Mouse (Mus musculus): Measurements from ENCODE around the gene Hic1. TPM values are rescaled to one million over a fixed set of nuclear protein-coding genes. Genes with fewer than 3 reads are reported as not detected.

The Hic1 gene
- polyA plus RNA-seq, 1 experiment, result 0.02 TPM

- H3K36me3 ChIP-seq (ENCODE audit: control insufficient read depth, insufficient read depth), result peaks cover 27% of the 10 kb centered on the region
- no peaks in the 10 kb centered on the region for H3K27me3 ChIP-seq (ENCODE audit: control insufficient read depth, insufficient read depth, insufficient read length)
- no peaks in the 10 kb centered on the region for H3K79me2 ChIP-seq (ENCODE audit: control insufficient read depth, insufficient read depth)
- no peaks in the 10 kb centered on the region for H3K79me3 ChIP-seq (ENCODE audit: low read depth)
- H3K4me3 ChIP-seq (ENCODE audit: insufficient read depth, poor library complexity, severe bottlenecking), result no peak overlapping the region
- TF ChIP-seq FOSL1 (IDR thresholded peaks at IDR 0.05; ENCODE audit: insufficient read depth, low read length, poor library complexity, severe bottlenecking) (no peak), MAX (IDR thresholded peaks at IDR 0.05) (no peak), MYOG (IDR thresholded peaks at IDR 0.05; ENCODE audit: control insufficient read depth, extremely low read depth, insufficient read length) (no peak), CTCF (IDR thresholded peaks at IDR 0.05; ENCODE audit: control insufficient read depth, insufficient read depth, insufficient read length) (no peak), MYOD1 (IDR thresholded peaks at IDR 0.05; ENCODE audit: control insufficient read depth, insufficient read length, low read depth) (no peak), CEBPB (IDR thresholded peaks at IDR 0.05; ENCODE audit: low read depth) (no peak), USF1 (IDR thresholded peaks at IDR 0.05; ENCODE audit: low read depth) (no peak)
- H3ac ChIP-seq (ENCODE audit: control insufficient read depth, insufficient read length, low read depth), result no peak overlapping the region
Observed at GRCm38 (mm10) chr11:75158432-75158831, 10.9 kb downstream of the Hic1 start.

DNA sequence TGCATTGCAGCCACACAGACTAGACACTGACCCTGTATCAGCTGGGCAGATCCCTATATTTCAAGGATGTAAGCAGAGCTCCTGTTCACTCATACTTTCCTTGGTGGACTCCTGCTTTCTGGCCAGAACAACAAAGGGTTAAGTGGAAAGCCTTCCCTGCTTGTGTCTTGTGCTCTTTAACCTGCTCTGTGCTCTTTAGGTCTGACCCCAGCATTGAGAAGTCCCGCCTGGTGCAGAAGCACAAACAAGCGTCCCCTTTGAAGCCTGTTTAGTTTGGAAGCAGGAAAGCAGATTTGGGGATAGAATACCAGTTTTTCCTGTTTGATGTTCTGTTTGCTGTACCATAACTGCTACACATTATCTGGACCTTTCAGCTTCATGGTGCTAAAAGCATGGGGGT, 11.4 kb downstream of the Hic1 start:
- TF ChIP-seq CTCF (IDR thresholded peaks at IDR 0.05; ENCODE audit: control insufficient read depth, insufficient read depth, insufficient read length), result no peak
- TF ChIP-seq MAX (IDR thresholded peaks at IDR 0.05), result no peak
- TF ChIP-seq CEBPB (IDR thresholded peaks at IDR 0.05; ENCODE audit: low read depth), result no peak
- no peak for TF ChIP-seq USF1 (IDR thresholded peaks at IDR 0.05; ENCODE audit: low read depth)
- no peak for TF ChIP-seq MYOD1 (IDR thresholded peaks at IDR 0.05; ENCODE audit: control insufficient read depth, insufficient read length, low read depth)
- TF ChIP-seq MYOG (IDR thresholded peaks at IDR 0.05; ENCODE audit: control insufficient read depth, extremely low read depth, insufficient read length), result no peak
- TF ChIP-seq FOSL1 (IDR thresholded peaks at IDR 0.05; ENCODE audit: insufficient read depth, low read length, poor library complexity, severe bottlenecking), result no peak
- Histone ChIP-seq H3K27me3 (ENCODE audit: control insufficient read depth, insufficient read depth, insufficient read length) (no peaks in the 10 kb centered on the region), H3K79me2 (ENCODE audit: control insufficient read depth, insufficient read depth) (no peaks in the 10 kb centered on the region), H3K4me3 (ENCODE audit: insufficient read depth, poor library complexity, severe bottlenecking) (no peak overlapping the region), H3K36me3 (ENCODE audit: control insufficient read depth, insufficient read depth) (peaks cover 27% of the 10 kb centered on the region), H3ac (ENCODE audit: control insufficient read depth, insufficient read length, low read depth) (no peak overlapping the region), H3K79me3 (ENCODE audit: low read depth) (no peaks in the 10 kb centered on the region)

- no peak for TF ChIP-seq CTCF (IDR thresholded peaks at IDR 0.05; ENCODE audit: control insufficient read depth, insufficient read depth, insufficient read length)
- no peak for TF ChIP-seq FOSL1 (IDR thresholded peaks at IDR 0.05; ENCODE audit: insufficient read depth, low read length, poor library complexity, severe bottlenecking)
- no peak for TF ChIP-seq USF1 (IDR thresholded peaks at IDR 0.05; ENCODE audit: low read depth)
- no peak overlapping the region for H3ac ChIP-seq (ENCODE audit: control insufficient read depth, insufficient read length, low read depth)
- no peaks in the 10 kb centered on the region for H3K27me3 ChIP-seq (ENCODE audit: control insufficient read depth, insufficient read depth, insufficient read length)
- peaks cover 27% of the 10 kb centered on the region for H3K36me3 ChIP-seq (ENCODE audit: control insufficient read depth, insufficient read depth)
- no peak overlapping the region for H3K4me3 ChIP-seq (ENCODE audit: insufficient read depth, poor library complexity, severe bottlenecking)
- H3K79me3 ChIP-seq (ENCODE audit: low read depth), result no peaks in the 10 kb centered on the region
- H3K79me2 ChIP-seq (ENCODE audit: control insufficient read depth, insufficient read depth), result peaks cover 4% of the 10 kb centered on the region
Observed at GRCm38 (mm10) chr11:75157037-75157436, 12.3 kb downstream of the Hic1 start.

- TF ChIP-seq CTCF (IDR thresholded peaks at IDR 0.05; ENCODE audit: control insufficient read depth, insufficient read depth, insufficient read length) (no peak), CEBPB (IDR thresholded peaks at IDR 0.05; ENCODE audit: low read depth) (no peak), USF1 (IDR thresholded peaks at IDR 0.05; ENCODE audit: low read depth) (no peak), MYOD1 (IDR thresholded peaks at IDR 0.05; ENCODE audit: control insufficient read depth, insufficient read length, low read depth) (no peak), MAX (IDR thresholded peaks at IDR 0.05) (no peak), FOSL1 (IDR thresholded peaks at IDR 0.05; ENCODE audit: insufficient read depth, low read length, poor library complexity, severe bottlenecking) (no peak), MYOG (IDR thresholded peaks at IDR 0.05; ENCODE audit: control insufficient read depth, extremely low read depth, insufficient read length) (no peak)
- no peaks in the 10 kb centered on the region for H3K79me3 ChIP-seq (ENCODE audit: low read depth)
- no peak overlapping the region for H3ac ChIP-seq (ENCODE audit: control insufficient read depth, insufficient read length, low read depth)
- H3K27me3 ChIP-seq (ENCODE audit: control insufficient read depth, insufficient read depth, insufficient read length), result no peaks in the 10 kb centered on the region
- no peak overlapping the region for H3K4me3 ChIP-seq (ENCODE audit: insufficient read depth, poor library complexity, severe bottlenecking)
- H3K36me3 ChIP-seq (ENCODE audit: control insufficient read depth, insufficient read depth), result peaks cover 27% of the 10 kb centered on the region
- H3K79me2 ChIP-seq (ENCODE audit: control insufficient read depth, insufficient read depth), result peaks cover 4% of the 10 kb centered on the region
Observed at GRCm38 (mm10) chr11:75156416-75156815, 12.9 kb downstream of the Hic1 start.

DNA sequence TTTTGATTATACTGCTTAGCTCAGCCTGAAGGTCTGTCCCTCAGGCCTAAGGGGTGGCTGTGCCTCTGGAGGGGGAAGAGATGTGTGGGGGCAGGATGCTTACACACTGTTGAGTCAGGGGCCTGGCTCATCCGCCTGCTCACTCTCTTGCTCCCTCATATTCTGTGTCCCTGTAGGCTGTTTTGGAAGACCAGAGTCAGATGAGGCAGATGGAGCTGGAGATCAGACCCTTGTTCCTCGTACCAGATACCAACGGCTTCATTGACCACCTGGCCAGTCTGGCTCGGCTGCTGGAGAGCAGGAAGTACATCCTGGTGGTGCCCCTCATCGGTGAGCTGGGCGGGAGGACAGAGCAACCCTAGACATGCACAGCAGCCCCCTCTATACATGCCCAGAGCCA, 13.3 kb downstream of the Hic1 start:
- Histone ChIP-seq H3ac (ENCODE audit: control insufficient read depth, insufficient read length, low read depth) (no peak overlapping the region), H3K36me3 (ENCODE audit: control insufficient read depth, insufficient read depth) (peaks cover 27% of the 10 kb centered on the region), H3K27me3 (ENCODE audit: control insufficient read depth, insufficient read depth, insufficient read length) (no peaks in the 10 kb centered on the region), H3K79me2 (ENCODE audit: control insufficient read depth, insufficient read depth) (peaks cover 4% of the 10 kb centered on the region), H3K79me3 (ENCODE audit: low read depth) (no peaks in the 10 kb centered on the region), H3K4me3 (ENCODE audit: insufficient read depth, poor library complexity, severe bottlenecking) (no peak overlapping the region)
- TF ChIP-seq MYOG (IDR thresholded peaks at IDR 0.05; ENCODE audit: control insufficient read depth, extremely low read depth, insufficient read length) (no peak), FOSL1 (IDR thresholded peaks at IDR 0.05; ENCODE audit: insufficient read depth, low read length, poor library complexity, severe bottlenecking) (no peak), MAX (IDR thresholded peaks at IDR 0.05) (no peak), USF1 (IDR thresholded peaks at IDR 0.05; ENCODE audit: low read depth) (no peak), MYOD1 (IDR thresholded peaks at IDR 0.05; ENCODE audit: control insufficient read depth, insufficient read length, low read depth) (no peak), CTCF (IDR thresholded peaks at IDR 0.05; ENCODE audit: control insufficient read depth, insufficient read depth, insufficient read length) (no peak), CEBPB (IDR thresholded peaks at IDR 0.05; ENCODE audit: low read depth) (no peak)

DNA sequence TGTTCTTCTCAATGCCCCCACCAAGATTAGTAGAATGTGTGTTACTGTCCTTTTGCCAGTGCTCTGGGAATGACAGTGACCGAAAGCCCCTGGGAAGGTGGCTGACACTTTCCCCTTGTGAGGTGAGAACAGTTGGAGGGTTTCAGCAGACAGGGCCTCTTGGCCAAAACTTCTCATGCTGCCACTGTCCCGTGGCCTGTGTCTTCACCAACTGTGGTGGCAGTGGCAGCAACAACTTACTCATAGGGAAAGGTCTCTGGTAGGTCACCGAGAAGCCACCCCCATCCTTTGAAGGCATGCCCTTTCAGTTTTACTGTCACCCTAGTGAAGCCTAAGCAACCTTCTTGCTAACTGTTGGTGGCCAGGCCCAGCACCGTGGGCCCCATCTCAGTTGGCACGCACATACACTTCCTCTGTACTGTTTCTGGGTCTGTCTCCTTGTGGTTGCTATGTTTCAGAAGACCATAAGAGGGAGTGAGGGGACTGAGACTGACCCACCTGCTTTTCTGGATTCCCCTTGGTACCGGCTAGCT, 15.2 kb downstream of the Hic1 start:
- Histone ChIP-seq H3K27me3 (ENCODE audit: control insufficient read depth, insufficient read depth, insufficient read length) (no peaks in the 10 kb centered on the region), H3ac (ENCODE audit: control insufficient read depth, insufficient read length, low read depth) (no peak overlapping the region), H3K79me2 (ENCODE audit: control insufficient read depth, insufficient read depth) (peaks cover 4% of the 10 kb centered on the region), H3K4me3 (ENCODE audit: insufficient read depth, poor library complexity, severe bottlenecking) (no peak overlapping the region), H3K36me3 (ENCODE audit: control insufficient read depth, insufficient read depth) (peaks cover 31% of the 10 kb centered on the region), H3K79me3 (ENCODE audit: low read depth) (no peaks in the 10 kb centered on the region)
- TF ChIP-seq FOSL1 (IDR thresholded peaks at IDR 0.05; ENCODE audit: insufficient read depth, low read length, poor library complexity, severe bottlenecking) (no peak), CTCF (IDR thresholded peaks at IDR 0.05; ENCODE audit: control insufficient read depth, insufficient read depth, insufficient read length) (no peak), MAX (IDR thresholded peaks at IDR 0.05) (no peak), MYOG (IDR thresholded peaks at IDR 0.05; ENCODE audit: control insufficient read depth, extremely low read depth, insufficient read length) (no peak), CEBPB (IDR thresholded peaks at IDR 0.05; ENCODE audit: low read depth) (no peak), MYOD1 (IDR thresholded peaks at IDR 0.05; ENCODE audit: control insufficient read depth, insufficient read length, low read depth) (no peak), USF1 (IDR thresholded peaks at IDR 0.05; ENCODE audit: low read depth) (no peak)

Data from C2C12 (cell line).